In genomic region chr14:30548131-30548720, GRCm38 (mm10) we compare ENCODE assay signal across 8 mouse cellular contexts. TPM values are rescaled to one million over a fixed set of nuclear protein-coding genes. Genes with fewer than 3 reads are reported as not detected.
A peak's percentile ranks its signal among the peaks of the same experiment; 100 is the strongest.
DNase-seq lines count a peak whose midpoint lies in the region; ATAC-seq lines count a peak whose summit lies in the region.

TSS of gene Tkt (plus strand) at chr14:30548359.

- H3K9me3 ChIP-seq in embryonic facial prominence, embryonic 15.5 days (replicated peaks), result no peaks in the 10 kb centered on the region

- WGBS in embryonic facial prominence, embryonic 15.5 days, result 21% methylated on average over 8 of the region's 8 CpGs

- ATAC-seq in embryonic facial prominence, embryonic 15.5 days (ENCODE audit: insufficient number of reproducible peaks, low FRiP score, low TSS enrichment, low read depth), result 0 out of 2 replicates have a peak, but pooled peaks have one; percentile 11

- peak; percentile 29 to 47 for DNase-seq in urinary bladder, adult 18-20 months (ENCODE audit: low spot score in 2 of 2)
- no peak for DNase-seq in urinary bladder, postnatal 10 days (ENCODE audit: low spot score)
- peak; percentile 99 for DNase-seq in heart, adult 11 months
- DNase-seq in kidney, adult 11 months, result peak; percentile 93
- DNase-seq in left cerebral cortex, postnatal 4 days, result peak; percentile 76
- DNase-seq in mesoderm, embryonic 11.5 days (ENCODE audit: low read depth, low spot score), result peak; percentile 6
- DNase-seq in skeletal muscle tissue, adult 2 months (ENCODE audit: low read depth, low spot score), result peak; percentile 39

- intact Hi-C loops in left cerebral cortex, postnatal 4 days (cut with DNase I), result no loop called here

- peaks cover 32% of the 10 kb centered on the region for H3K4me1 ChIP-seq in embryonic facial prominence, embryonic 15.5 days

- H3K27me3 ChIP-seq in embryonic facial prominence, embryonic 15.5 days, result no peaks in the 10 kb centered on the region

- H3K27ac ChIP-seq in embryonic facial prominence, embryonic 15.5 days (replicated peaks), result peak within 1 kb of the TSS; percentile 95

- H3K9ac ChIP-seq in embryonic facial prominence, embryonic 15.5 days, result peak within 1 kb of the TSS; percentile 93

- H3K36me3 ChIP-seq in embryonic facial prominence, embryonic 15.5 days, result no peaks in the 10 kb centered on the region

- peak within 1 kb of the TSS; percentile 84 for H3K4me3 ChIP-seq in embryonic facial prominence, embryonic 15.5 days (replicated peaks)

- peak within 1 kb of the TSS; percentile 88 for H3K4me2 ChIP-seq in embryonic facial prominence, embryonic 15.5 days (replicated peaks)

RNA-seq across cellular contexts. Expression of gene Tkt, which starts in this region (rescaled TPM):
- 197 and 204 TPM in 2 replicates for polyA plus RNA-seq in embryonic facial prominence, embryonic 15.5 days (2015; fragmentation: Nextera tagmentation; extraction: Ambion mirVana)
- total RNA-seq in left cerebral cortex, postnatal 4 days (2021), result 100 to 1,000 TPM; 314 to 322 TPM
